Mouse (Mus musculus) hindbrain, embryonic 14.5 days (tissue): ENCODE results near the gene Glt8d2. TPM values are rescaled to one million over a fixed set of nuclear protein-coding genes. Genes with fewer than 3 reads are reported as not detected.

Source experiments
- ATAC-seq: fragments of 200-750 bp; cut with Nextera tagmentation; 2 replicates; pipeline ENCODE4 v1.8.0; 2017; ENCODE audit warnings: moderate number of reproducible peaks, mild to moderate bottlenecking, moderate TSS enrichment, moderate library complexity; ENCODE audit not compliant: low FRiP score
- DNase-seq: peaks from one replicate; pipeline ENCODE4 v3.0.0-alpha.2; 2015; ENCODE audit warnings: low spot score
- H3K27ac ChIP-seq: fragments of 300-500 bp; sonication (generic); 2 replicates; pipeline ENCODE4 v1.5.1; 2014; ENCODE audit warnings: mild to moderate bottlenecking, moderate library complexity
- H3K27me3 ChIP-seq: fragments of 300-500 bp; sonication (generic); 2 replicates; pipeline ENCODE4 v1.6.1; 2014; ENCODE audit warnings: mild to moderate bottlenecking, low read length, mixed read lengths; ENCODE audit not compliant: control insufficient read depth, insufficient read depth
- H3K36me3 ChIP-seq: fragments of 300-500 bp; sonication (generic); replicated peaks from 2 replicates; pipeline ENCODE4 v1.6.1; 2014; ENCODE audit not compliant: control insufficient read depth, insufficient read depth
- H3K4me1 ChIP-seq: fragments of 300-500 bp; sonication (generic); replicated peaks from 2 replicates; pipeline ENCODE4 v1.6.1; 2014; ENCODE audit warnings: antibody characterized with exemption, low read length, mixed read lengths; ENCODE audit not compliant: control insufficient read depth, insufficient read depth
- H3K4me2 ChIP-seq: fragments of 300-500 bp; sonication (generic); replicated peaks from 2 replicates; pipeline ENCODE4 v1.6.1; 2014; ENCODE audit warnings: mild to moderate bottlenecking, moderate library complexity
- H3K4me3 ChIP-seq: fragments of 300-500 bp; sonication (generic); replicated peaks from 2 replicates; pipeline ENCODE4 v1.5.1; 2014; ENCODE audit warnings: mild to moderate bottlenecking, low read length
- H3K9ac ChIP-seq: fragments of 300-500 bp; sonication (generic); 2 replicates; pipeline ENCODE4 v1.6.1; 2014
- H3K9me3 ChIP-seq: fragments of 300-500 bp; sonication (generic); 2 replicates; pipeline ENCODE4 v1.6.1; 2016; ENCODE audit warnings: low read length; ENCODE audit not compliant: control insufficient read depth
- WGBS: fragments of 180-500 bp; shearing (Covaris S2); extraction: QIAGEN DNeasy Blood & Tissue Kit; methylation state at CpG from one replicate; pipeline ENCODE4 v1.1.7; 2014; 5-methylcytosine and 5-hydroxymethylcytosine counted together
- polyA plus RNA-seq: library from polyadenylated mRNA; unstranded; fragments of >200 nt; fragmentation: Nextera tagmentation; extraction: Ambion mirVana; gene quantifications from 2 replicates; pipeline ENCODE4 v1.2.1, GENCODE M21; 2014

Gene Glt8d2
- polyA plus RNA-seq, 1 experiment from 2014 or later: 1.4 TPM

DNA sequence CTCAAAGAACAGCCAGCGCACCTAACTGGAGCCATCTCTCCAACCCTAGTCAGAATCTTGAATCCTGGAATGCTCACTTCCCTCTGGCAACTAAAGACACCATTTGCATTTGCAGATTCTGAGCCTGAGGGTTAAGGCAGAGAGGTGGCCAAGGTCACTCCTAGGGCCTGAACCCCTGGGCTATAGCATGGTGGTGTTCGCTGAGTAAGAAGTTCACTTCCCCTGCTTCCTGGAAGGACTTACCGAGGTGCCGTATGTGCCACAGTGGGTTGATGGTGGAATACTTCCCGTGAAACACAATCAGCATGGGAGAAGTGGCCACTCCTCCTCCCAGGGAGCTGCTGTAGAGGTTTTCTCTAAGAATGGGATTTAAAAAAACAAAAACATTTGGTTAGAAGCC is 37.8 kb downstream of the Glt8d2 start:
- Histone ChIP-seq H3K4me2 (no peak overlapping the region), H3K4me3 (no peak overlapping the region), H3K27me3 (no peaks in the 10 kb centered on the region), H3K36me3 (peaks cover 30% of the 10 kb centered on the region), H3K4me1 (no peaks in the 10 kb centered on the region), H3K27ac (no peak overlapping the region), H3K9ac (no peak overlapping the region), H3K9me3 (no peaks in the 10 kb centered on the region)
- ATAC-seq (no peak), DNase-seq (no peak)
- WGBS: 75% methylated on average over 5 of the region's 5 CpGs

DNA sequence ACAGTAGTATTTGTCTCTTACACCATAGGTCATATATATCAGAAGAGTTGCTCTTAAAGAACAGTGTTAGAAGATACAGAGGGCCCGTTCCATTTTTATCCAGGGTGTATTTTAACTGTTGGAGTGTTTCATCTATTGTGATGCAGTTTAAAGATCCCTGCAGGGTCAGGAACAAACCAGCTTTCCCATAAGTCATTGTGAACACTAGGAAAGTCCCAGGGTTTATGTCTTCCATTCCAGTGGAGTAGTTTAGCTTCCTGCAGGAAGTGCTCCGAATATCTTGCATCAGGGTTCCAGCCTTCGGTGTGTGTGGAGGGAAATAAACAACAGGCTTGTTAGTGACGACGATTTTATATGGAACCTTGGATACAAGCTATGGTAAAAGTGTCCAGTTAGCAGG is 39.2 kb downstream of the Glt8d2 start:
- no peak for DNase-seq

DNA sequence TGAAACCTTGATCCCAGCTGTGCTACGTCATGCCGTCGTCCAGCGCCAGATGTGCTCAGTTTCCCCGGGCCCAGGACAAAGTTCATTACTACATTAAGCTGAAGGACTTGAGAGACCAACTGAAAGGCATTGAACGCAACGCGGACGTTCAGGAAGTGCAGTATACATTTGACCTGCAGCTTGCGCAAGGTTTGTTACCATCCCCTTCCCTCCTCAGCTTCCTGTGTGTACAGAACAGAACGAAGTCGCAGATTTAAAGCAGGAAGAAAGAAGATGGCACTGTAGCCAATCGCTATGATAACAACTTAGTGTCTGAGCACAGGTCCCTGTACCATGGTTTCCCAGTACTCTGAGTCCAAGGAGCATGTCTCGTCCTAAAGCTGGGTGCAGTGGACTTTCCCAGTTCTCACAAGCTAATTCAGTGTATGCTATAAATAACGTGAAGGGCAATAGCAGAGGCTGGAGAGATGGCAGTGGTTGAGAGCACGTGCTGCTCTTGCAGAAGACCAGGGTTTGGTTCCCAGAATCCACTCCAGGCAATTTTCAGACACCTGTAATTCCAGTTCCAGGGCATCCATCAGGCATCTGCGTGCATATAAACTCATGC is 43.1 kb downstream of the Glt8d2 start:
- H3K4me2 ChIP-seq: no peak overlapping the region
- WGBS: 96% methylated on average over 17 of the region's 17 CpGs
- peaks cover 79% of the 10 kb centered on the region for H3K36me3 ChIP-seq
- DNase-seq (no peak), ATAC-seq (no peak)
- no peak overlapping the region for H3K27ac ChIP-seq
- H3K4me1 ChIP-seq: no peaks in the 10 kb centered on the region
- H3K27me3 ChIP-seq: no peaks in the 10 kb centered on the region
- no peak overlapping the region for H3K4me3 ChIP-seq
- H3K9me3 ChIP-seq: no peaks in the 10 kb centered on the region
- H3K9ac ChIP-seq: no peak overlapping the region

More for the DNA sequence above, 39.2 kb downstream of the Glt8d2 start:
- WGBS: 92% methylated on average over 5 of the region's 5 CpGs
- Histone ChIP-seq H3K4me2 (no peak overlapping the region), H3K4me3 (no peak overlapping the region), H3K4me1 (no peaks in the 10 kb centered on the region), H3K27ac (no peak overlapping the region), H3K36me3 (peaks cover 44% of the 10 kb centered on the region), H3K9me3 (no peaks in the 10 kb centered on the region), H3K27me3 (no peaks in the 10 kb centered on the region), H3K9ac (no peak overlapping the region)
- no peak for ATAC-seq

DNA sequence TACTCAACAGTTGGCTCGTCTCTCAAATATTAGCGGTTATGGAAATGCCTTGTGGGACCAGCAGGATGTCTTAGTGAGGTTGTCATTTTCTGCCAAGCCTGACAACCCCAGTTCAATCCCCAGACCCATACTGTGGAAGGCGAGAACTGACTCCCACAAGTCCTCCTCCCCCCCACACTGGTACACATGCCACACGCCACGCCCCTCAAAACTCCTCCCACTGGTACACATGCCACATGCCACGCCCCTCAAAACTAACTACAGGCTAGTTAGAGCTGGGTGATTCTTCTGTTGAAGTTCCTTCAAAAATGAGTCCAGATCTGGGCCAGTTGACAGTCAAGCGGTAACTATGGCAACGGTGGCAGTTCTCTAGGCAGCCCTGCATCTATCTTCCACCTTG is 44.4 kb downstream of the Glt8d2 start:
- H3K27me3 ChIP-seq: no peaks in the 10 kb centered on the region
- H3K27ac ChIP-seq: no peak overlapping the region
- no peak for ATAC-seq
- H3K36me3 ChIP-seq: peaks cover 81% of the 10 kb centered on the region
- no peaks in the 10 kb centered on the region for H3K4me1 ChIP-seq
- no peak overlapping the region for H3K4me3 ChIP-seq
- DNase-seq: no peak
- no peak overlapping the region for H3K9ac ChIP-seq
- no peak overlapping the region for H3K4me2 ChIP-seq
- 91% methylated on average over 8 of the region's 8 CpGs for WGBS
- H3K9me3 ChIP-seq: no peaks in the 10 kb centered on the region

DNA sequence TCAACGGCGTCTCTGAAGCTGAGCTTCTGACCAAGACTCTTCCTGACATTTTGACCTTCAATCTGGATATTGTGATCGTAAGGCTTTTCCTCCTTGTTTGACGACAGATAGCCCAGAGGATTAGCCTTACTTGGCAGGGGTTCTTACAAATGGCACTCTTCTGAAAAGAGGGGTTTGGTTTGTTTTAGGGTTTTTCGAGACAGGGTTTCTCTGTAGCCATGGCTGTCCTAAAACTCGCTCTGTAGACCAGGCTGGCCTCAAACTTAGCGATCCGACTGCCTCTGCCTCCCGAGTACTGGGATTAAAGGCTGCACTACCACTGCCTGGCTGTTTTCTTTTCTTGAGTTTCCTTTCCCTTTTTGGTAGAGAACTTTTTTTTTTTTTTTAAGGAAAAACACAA is 49.0 kb downstream of the Glt8d2 start:
- peaks cover 90% of the 10 kb centered on the region for H3K36me3 ChIP-seq
- H3K9me3 ChIP-seq: no peaks in the 10 kb centered on the region
- no peak overlapping the region for H3K27ac ChIP-seq
- no peak overlapping the region for H3K4me3 ChIP-seq
- no peaks in the 10 kb centered on the region for H3K27me3 ChIP-seq
- no peak overlapping the region for H3K9ac ChIP-seq
- no peaks in the 10 kb centered on the region for H3K4me1 ChIP-seq
- ATAC-seq (no peak), DNase-seq (no peak)
- WGBS: 92% methylated on average over 7 of the region's 9 CpGs
- no peak overlapping the region for H3K4me2 ChIP-seq

DNA sequence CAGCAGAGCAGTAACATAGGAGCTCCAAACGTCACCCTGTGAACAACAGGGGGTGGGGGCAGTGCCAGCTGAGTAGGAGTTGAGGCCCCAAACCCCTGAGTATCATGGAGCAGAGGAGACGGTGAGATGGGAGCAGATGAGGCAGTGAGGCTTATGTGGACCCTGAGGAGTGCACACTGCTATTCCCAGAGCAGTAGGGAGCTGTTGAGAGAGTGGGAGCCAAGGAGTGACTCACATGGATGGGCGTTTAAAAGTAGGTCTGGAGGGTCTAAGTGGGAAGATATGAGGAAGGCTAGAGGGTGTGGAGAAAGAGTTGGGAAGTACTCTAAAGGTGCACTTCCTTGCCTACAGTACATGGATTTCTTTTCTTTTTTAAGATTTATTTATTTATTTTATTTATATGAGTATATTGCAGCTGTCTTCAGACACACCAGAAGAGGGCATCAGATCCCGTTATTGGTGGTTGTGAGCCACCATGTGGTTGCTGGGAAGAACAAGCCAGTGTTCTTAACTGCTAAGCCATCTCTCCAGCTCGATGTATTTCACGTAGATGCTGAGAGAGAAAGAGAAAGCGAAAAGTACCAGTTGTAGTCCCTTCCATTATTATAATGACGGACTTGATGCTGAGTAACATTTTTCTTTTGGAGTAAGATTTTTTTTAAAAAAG is 51.3 kb downstream of the Glt8d2 start:
- Histone ChIP-seq H3K27ac (no peak overlapping the region), H3K27me3 (no peaks in the 10 kb centered on the region), H3K4me1 (no peaks in the 10 kb centered on the region), H3K4me3 (no peak overlapping the region), H3K9me3 (no peaks in the 10 kb centered on the region), H3K9ac (no peak overlapping the region), H3K36me3 (peaks cover 68% of the 10 kb centered on the region), H3K4me2 (no peak overlapping the region)
- no peak for DNase-seq
- 92% methylated on average over 8 of the region's 8 CpGs for WGBS
- no peak for ATAC-seq

DNA sequence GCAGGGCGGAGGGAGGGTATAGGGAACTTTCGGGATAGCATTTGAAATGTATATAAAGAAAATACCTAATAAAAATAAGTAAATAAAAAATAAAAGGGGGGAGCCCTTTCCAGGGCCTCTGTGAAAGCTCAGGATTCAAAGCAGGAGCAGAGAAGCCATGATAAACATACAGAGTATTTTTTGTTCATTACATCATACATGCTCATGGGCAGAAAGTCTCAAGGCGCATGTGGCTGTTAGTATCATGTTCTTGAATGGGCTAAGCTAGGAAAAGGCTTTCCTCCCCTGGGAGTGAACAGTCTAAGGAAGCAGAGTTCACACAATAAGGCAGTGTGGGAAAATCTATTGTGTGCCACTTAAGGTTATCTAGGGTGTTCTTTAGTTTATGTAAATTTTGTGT is 54.1 kb downstream of the Glt8d2 start:
- no peak for ATAC-seq
- H3K4me2 ChIP-seq: no peak overlapping the region
- 98% methylated on average over 3 of the region's 3 CpGs for WGBS
- H3K27me3 ChIP-seq: no peaks in the 10 kb centered on the region
- DNase-seq: no peak
- peaks cover 3% of the 10 kb centered on the region; the same call in 1 of the 2 replicates for H3K4me1 ChIP-seq
- no peaks in the 10 kb centered on the region for H3K9me3 ChIP-seq
- no peak overlapping the region for H3K4me3 ChIP-seq
- peaks cover 50% of the 10 kb centered on the region for H3K36me3 ChIP-seq
- H3K9ac ChIP-seq: no peak overlapping the region
- no peak overlapping the region for H3K27ac ChIP-seq

DNA sequence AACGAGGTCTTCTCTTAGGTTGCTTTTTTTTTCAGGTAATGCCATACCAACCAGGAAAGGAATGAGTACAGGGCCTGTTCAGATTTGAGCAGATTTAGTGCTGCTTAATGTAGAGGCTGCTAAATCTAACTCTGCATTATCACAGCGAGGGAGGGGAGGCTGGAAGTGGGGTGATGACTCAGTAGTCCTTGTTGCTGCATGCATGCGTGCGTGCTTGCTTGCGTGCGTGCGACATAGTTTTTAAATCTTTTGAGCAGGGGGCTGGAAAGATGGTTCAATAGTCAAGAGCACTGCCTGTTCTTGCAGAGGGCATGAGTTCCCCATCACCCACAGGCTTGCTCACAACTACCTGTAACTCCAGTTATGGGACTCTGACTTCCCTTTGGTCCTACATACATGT is 56.1 kb downstream of the Glt8d2 start:
- 98% methylated on average over 7 of the region's 7 CpGs for WGBS

DNA sequence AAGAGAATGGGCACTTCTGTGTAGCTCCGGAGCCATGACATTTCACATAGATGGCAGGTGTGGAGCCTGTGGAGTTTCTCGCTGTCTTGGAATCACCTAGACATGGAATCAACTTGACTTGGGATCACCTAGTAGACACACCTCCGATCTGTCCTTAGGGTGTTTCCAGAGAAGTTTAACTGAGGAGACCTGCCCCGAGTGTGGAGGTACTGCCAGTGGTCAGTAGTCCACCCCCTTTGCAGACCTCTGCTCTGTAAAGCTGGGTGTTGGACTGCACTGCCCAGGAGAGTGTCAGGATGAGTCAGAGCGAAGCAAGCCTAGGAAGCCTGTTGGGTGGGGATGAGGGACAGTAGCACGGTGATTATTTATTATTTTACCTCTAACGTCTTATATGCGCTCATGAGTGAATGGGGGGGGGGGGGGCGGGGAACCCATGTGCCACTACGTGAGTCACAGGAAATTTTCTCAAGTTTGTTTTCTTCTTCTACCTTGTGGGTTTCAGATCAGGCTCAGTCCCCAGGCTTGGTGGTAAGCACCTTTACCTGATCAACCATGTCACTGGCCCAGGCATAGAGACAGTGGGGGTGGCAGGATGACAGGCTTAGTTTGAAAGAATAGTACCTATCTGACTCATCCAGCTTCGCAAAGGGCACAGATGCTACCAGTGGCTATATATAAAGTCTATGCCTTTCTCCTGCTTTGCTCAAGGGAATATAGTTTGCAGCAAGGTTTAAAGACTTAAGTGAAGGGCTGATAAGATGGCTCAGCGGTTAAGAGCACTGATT is 57.8 kb downstream of the Glt8d2 start:
- Histone ChIP-seq H3K9ac (no peak overlapping the region), H3K27me3 (no peaks in the 10 kb centered on the region), H3K4me1 (peaks cover 19% of the 10 kb centered on the region), H3K9me3 (no peaks in the 10 kb centered on the region), H3K36me3 (peaks cover 23% of the 10 kb centered on the region), H3K27ac (no peak overlapping the region), H3K4me3 (no peak overlapping the region), H3K4me2 (no peak overlapping the region)
- WGBS: 97% methylated on average over 12 of the region's 12 CpGs
- ATAC-seq: no peak
- DNase-seq: no peak

More for the DNA sequence above, 56.1 kb downstream of the Glt8d2 start:
- no peaks in the 10 kb centered on the region for H3K9me3 ChIP-seq
- H3K4me3 ChIP-seq: no peak overlapping the region
- no peak for DNase-seq
- H3K27ac ChIP-seq: no peak overlapping the region
- no peak for ATAC-seq
- no peak overlapping the region for H3K4me2 ChIP-seq
- no peak overlapping the region for H3K9ac ChIP-seq
- H3K4me1 ChIP-seq: peaks cover 14% of the 10 kb centered on the region
- H3K27me3 ChIP-seq: no peaks in the 10 kb centered on the region
- peaks cover 33% of the 10 kb centered on the region for H3K36me3 ChIP-seq
